Mouse (Mus musculus) Patski (cell line): ENCODE data around the gene Hoxc8. TPM values are rescaled to one million over a fixed set of nuclear protein-coding genes. Genes with fewer than 3 reads are reported as not detected.

Experiments
- ATAC-seq: fragments of 100-300 bp; one replicate; pipeline ENCODE4 v1.8.0; 2021
- CTCF ChIA-PET: fragments of 350-600 bp; sonication (Branson Sonifier 250); formaldehyde crosslinking; loops from one replicate; lab custom pipeline; 2022; ENCODE audit warnings: inconsistent platforms; lab: Charles Lee
- POLR2A ChIA-PET: fragments of 350-600 bp; sonication (Branson Sonifier 250); formaldehyde crosslinking; loops from one replicate; lab custom pipeline; 2022; ENCODE audit warnings: antibody characterized with exemption, inconsistent platforms; lab: Charles Lee
- DNase-seq: peaks from one replicate; pipeline ENCODE4 v3.0.0-alpha.2; 2011; ENCODE audit warnings: low read depth, low spot score
- H3K27me3 ChIP-seq: fragments of 371-371 bp; one replicate; pipeline ENCODE4 v1.5.1; 2021
- CTCF ChIP-seq: fragments of 100-300 bp; IDR thresholded peaks from one replicate; pipeline ENCODE4 v1.5.1; 2021
- in situ Hi-C: fragments of 300-500 bp; cut with MboI; formaldehyde crosslinking; loops from 3 replicates; pipeline ENCODE4 v1.11.1; 2018; ENCODE audit warnings: low pct_unique_long_range_greater_than_20kb, mixed read lengths
- polyA plus RNA-seq: library from polyadenylated mRNA; unstranded; gene quantifications from one replicate; pipeline ENCODE4 v1.2.3, GENCODE M21; 2021

Hoxc8 gene
- polyA plus RNA-seq, 1 experiment from 2014 or later: 0.41 TPM

DNA sequence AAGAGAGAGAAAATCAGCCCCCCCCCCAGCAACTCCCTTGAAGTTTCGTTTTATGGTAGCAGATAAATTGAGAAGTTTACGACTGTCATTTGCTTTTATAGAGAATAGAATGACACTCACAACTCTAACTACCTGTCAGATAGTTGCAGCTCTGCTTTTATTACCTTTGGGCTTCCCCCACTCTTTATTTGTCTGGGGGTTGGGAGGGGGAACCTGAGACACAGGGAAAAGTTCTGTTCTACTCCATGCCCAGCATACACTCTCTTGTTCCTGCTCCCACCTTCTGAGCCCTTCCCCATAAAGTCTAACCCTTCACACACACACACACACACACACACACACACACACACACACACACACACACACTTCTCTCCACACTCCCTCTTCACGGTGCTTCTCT, 2.5 kb downstream of the Hoxc8 start:
- ChIA-PET CTCF (no interaction called here), POLR2A (no interaction called here)
- H3K27me3 ChIP-seq: peaks cover 4% of the 10 kb centered on the region
- DNase-seq: no peak
- no peak for ATAC-seq
- TF ChIP-seq CTCF: no peak
- in situ Hi-C loops: no loop called here

DNA sequence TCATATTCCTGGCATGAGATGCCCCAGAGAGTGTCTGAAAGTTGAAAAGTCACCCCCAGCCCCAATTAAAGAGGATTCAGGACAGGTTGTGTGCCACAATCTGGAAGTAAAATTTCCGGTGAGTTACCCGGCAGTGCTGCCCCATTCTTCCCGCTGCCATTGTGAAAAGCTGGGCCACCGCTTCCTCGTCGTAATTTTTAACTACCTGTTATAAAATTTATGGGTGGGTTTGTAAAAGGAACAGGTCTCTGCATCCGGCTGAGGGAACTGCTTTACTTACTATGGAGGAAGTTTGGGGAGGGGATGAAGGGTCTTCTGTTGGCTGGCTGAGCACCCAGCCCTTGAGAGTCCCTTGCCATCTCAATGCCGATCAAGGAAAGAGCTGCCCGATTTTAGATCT, 6.1 kb downstream of the Hoxc8 start:
- H3K27me3 ChIP-seq: no peaks in the 10 kb centered on the region
- in situ Hi-C loops: no loop called here
- ChIA-PET POLR2A (no interaction called here), CTCF (interaction anchor here (1.8 kb wide), 1 partner anchor 9 kb away, joined by 8 read pairs; no protein-coding TSS in a partner anchor)
- DNase-seq (no peak), ATAC-seq (no peak)
- no peak for TF ChIP-seq CTCF

DNA sequence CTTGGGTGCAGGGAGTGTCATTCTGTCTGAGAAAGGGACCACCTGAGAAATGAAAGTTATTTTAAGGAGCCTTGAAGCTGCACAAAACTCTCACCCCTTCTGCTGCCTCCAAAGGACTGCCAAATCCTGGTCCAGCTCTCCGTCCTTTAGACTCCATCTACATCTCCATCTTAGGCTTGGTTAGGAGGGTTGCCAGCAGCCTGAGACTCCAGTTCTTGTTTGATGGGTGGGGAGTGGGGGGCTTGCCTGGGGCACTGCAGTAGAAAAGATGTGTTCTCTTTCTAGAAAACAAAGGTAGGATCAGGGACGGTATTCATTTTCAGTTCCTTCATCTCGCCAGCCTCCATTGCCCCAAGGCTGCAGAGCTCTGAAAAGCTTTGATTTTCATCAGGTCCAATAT, 7.0 kb downstream of the Hoxc8 start:
- TF ChIP-seq CTCF: no peak
- in situ Hi-C loops: no loop called here
- DNase-seq (no peak), ATAC-seq (no peak)
- CTCF ChIA-PET: interaction anchor here (1.0 to 1.8 kb wide), 2 partner anchors 10 to 133 kb away, joined by 3 to 8 read pairs; no protein-coding TSS in a partner anchor
- POLR2A ChIA-PET: no interaction called here
- H3K27me3 ChIP-seq: no peaks in the 10 kb centered on the region

- CTCF ChIA-PET: interaction anchor here (1.0 to 1.8 kb wide), 3 partner anchors 11 to 133 kb away, joined by 3 to 8 read pairs (median 3); no protein-coding TSS in a partner anchor
- DNase-seq: no peak
- H3K27me3 ChIP-seq: no peaks in the 10 kb centered on the region
- no peak for ATAC-seq
- POLR2A ChIA-PET: no interaction called here
- in situ Hi-C loops: no loop called here
- TF ChIP-seq CTCF: no peak
Observed at GRCm38 (mm10) chr15:102997939-102998355, 7.5 kb downstream of the Hoxc8 start, which contains the start of gene Hoxc6. TSS of gene Hoxc6 (plus strand) at chr15:102998257.

DNA sequence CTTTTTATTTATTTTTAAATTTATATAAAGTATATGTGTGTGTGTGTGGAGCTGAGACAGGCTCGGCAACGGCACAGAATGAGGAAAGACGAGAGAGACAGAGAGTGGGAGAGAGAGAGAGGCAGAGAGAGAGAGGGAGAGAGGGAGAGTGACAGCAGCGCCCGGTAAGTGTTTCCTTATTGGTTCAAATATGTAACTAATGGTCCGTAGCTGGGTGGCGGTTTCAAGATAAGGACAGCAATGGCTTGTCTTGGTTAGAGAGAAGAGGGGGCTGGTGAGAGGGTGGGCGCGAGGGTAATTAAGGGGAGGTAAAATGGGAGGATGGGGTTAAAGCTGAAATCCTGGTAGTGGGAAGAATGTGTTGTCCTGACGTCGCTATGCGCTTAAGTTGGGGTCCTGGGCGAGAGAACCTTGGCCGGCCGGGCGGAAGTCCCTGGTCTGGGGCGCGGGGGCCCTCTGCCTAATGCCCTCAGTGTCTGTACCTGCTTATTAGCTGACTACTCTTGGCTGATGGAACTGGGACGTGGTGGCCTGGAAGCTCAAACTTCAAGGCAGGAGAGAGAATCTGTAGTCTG, 8.3 kb downstream of the Hoxc8 start:
- ChIA-PET CTCF (interaction anchor here (1.0 to 2.0 kb wide), 3 partner anchors 11 to 132 kb away, joined by 3 to 8 read pairs (median 3); no protein-coding TSS in a partner anchor), POLR2A (interaction anchor here (0.8 to 1.2 kb wide), 3 partner anchors 11 to 167 kb away, joined by 3 to 5 read pairs (median 3); no protein-coding TSS in a partner anchor)
- in situ Hi-C loops: no loop called here
- no peak for DNase-seq
- ATAC-seq: no peak
- no peak for TF ChIP-seq CTCF
- no peaks in the 10 kb centered on the region for H3K27me3 ChIP-seq

DNA sequence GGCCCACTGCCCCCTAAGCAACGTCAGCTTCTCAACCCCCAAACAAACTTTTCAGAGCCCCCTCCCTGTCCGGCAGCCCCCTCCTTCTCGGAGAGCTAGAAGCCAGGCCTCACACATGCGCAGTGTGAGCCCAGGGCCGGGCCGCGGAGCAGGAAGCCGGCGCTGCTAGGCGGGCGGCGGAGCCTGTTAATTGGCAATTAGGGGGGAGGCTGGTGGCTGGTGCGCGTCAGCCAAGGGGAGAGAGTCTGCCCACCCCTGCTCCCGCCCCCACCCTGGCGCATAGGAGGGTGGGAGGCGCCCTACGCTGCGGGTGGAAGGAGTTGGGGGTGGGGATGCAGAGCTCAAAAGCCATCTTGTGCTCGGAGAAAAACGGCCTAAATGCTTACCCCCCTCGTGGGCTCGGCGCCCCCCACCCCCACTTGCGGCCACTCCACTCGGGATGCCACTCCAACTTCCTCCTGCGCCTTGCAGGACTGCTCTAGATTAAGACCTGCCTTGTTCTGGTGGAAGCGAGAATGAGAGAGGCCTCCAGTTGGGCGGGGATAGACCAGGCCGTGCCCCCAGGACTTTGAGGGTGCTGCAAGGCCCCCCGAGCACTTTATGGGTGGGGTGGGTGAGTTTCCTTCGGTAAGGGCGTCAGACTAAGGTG, 8.9 kb downstream of the Hoxc8 start:
- DNase-seq (no peak), ATAC-seq (peak; percentile 32)
- in situ Hi-C loops: no loop called here
- ChIA-PET CTCF (interaction anchor here (1.2 to 2.0 kb wide), 3 partner anchors 12 to 94 kb away, joined by 3 to 8 read pairs (median 3); no protein-coding TSS in a partner anchor), POLR2A (interaction anchor here (0.5 to 1.2 kb wide), 4 partner anchors 9 to 166 kb away, joined by 3 to 5 read pairs (median 3); no protein-coding TSS in a partner anchor)
- H3K27me3 ChIP-seq: no peaks in the 10 kb centered on the region
- no peak for TF ChIP-seq CTCF

DNA sequence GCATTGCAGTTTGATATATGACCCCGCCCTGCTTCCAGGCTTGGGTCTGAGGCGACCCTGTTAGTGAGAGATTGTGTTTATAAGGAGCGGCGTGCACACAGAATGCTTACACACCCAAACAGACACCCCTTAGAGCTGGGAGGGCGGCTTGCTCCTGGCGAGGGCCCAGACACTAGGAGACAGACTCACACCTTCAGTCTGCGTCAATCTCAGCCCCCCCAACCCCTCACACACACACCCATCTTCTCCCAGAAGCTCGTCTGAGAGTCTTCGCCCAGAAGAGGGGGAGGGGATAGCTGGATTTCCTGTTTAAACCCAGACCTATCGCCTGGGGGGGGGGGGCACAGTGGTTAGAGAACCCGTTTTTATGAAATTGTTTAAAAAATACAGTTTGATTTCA, 9.5 kb downstream of the Hoxc8 start:
- in situ Hi-C loops: no loop called here
- CTCF ChIA-PET: interaction anchor here (1.2 to 2.0 kb wide), 3 partner anchors 12 to 178 kb away, joined by 3 to 8 read pairs (median 7); no protein-coding TSS in a partner anchor
- no peak for TF ChIP-seq CTCF
- ATAC-seq (no peak), DNase-seq (no peak)
- H3K27me3 ChIP-seq: no peaks in the 10 kb centered on the region
- POLR2A ChIA-PET: interaction anchor here (0.5 kb wide), 1 partner anchor 8 kb away, joined by 3 read pairs; no protein-coding TSS in a partner anchor

GRCm38 (mm10) chr15:103000501-103000901, 10.1 kb downstream of the Hoxc8 start:
- CTCF ChIA-PET: interaction anchor here (1.2 to 1.8 kb wide), 2 partner anchors 13 to 178 kb away, joined by 3 to 7 read pairs; no protein-coding TSS in a partner anchor
- POLR2A ChIA-PET: no interaction called here
- ATAC-seq (no peak), DNase-seq (no peak)
- in situ Hi-C loops: no loop called here
- no peaks in the 10 kb centered on the region for H3K27me3 ChIP-seq
- TF ChIP-seq CTCF: no peak

DNA sequence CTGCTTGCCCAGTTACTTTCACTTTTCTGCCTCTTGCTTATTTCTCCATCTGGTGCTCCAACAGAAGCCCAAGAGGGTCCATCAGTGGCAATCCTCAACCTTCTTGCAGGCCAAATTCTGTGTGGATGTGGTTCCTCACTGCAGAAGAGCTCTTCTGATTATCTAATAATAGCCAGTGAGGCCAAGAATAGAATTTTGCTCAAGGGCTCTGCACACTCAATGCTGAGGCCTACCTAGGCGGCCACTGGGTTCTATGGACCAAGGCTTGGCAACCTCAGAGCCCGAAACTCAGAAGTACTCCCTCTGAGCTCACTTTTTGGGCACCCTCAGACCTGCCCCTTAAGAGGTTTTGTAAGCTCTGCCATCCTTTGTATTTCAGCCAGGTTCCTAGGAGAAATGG, 11.0 kb downstream of the Hoxc8 start:
- CTCF ChIA-PET: interaction anchor here (1.8 kb wide), 1 partner anchor 177 kb away, joined by 7 read pairs; no protein-coding TSS in a partner anchor
- POLR2A ChIA-PET: no interaction called here
- in situ Hi-C loops: no loop called here
- TF ChIP-seq CTCF: no peak
- H3K27me3 ChIP-seq: no peaks in the 10 kb centered on the region
- DNase-seq: no peak
- ATAC-seq: no peak

- ATAC-seq: no peak
- in situ Hi-C loops: no loop called here
- CTCF ChIA-PET: no interaction called here
- no peak for DNase-seq
- TF ChIP-seq CTCF: no peak
- POLR2A ChIA-PET: no interaction called here
- no peaks in the 10 kb centered on the region for H3K27me3 ChIP-seq
Observed at GRCm38 (mm10) chr15:103002156-103002555, 11.7 kb downstream of the Hoxc8 start.
